Mouse (Mus musculus) ES-E14 (cell line): Measurements from ENCODE around the gene Llgl2. TPM values are rescaled to one million over a fixed set of nuclear protein-coding genes. Genes with fewer than 3 reads are reported as not detected.

Source experiments
- DNase-seq: peaks from one replicate; pipeline ENCODE4 v3.0.0-alpha.2; 2013; ENCODE audit warnings: low read depth, low spot score
- H3K27ac ChIP-seq: 2 replicates; pipeline ENCODE4 v1.5.1; 2012; ENCODE audit warnings: low read depth, mild to moderate bottlenecking, low read length, moderate library complexity, mixed read lengths; ENCODE audit not compliant: poor library complexity, insufficient read depth, severe bottlenecking
- H3K36me3 ChIP-seq: 2 replicates; pipeline ENCODE4 v1.6.1; 2012; ENCODE audit warnings: mild to moderate bottlenecking, low read length, moderate library complexity, mixed read lengths; ENCODE audit not compliant: control insufficient read depth, poor library complexity, insufficient read depth, severe bottlenecking
- H3K4me1 ChIP-seq, 2 experiments: fragments of 150-350 bp in 1 of 2; sonication (generic) in 1 of 2; 2 replicates each; pipeline ENCODE4 v1.6.1; 2012; ENCODE audit warnings: low read length in 2 of 2, mild to moderate bottlenecking in 1 of 2, mixed read lengths in 1 of 2; ENCODE audit not compliant: control insufficient read depth in 2 of 2, insufficient read depth in 2 of 2, poor library complexity in 1 of 2
- H3K4me3 ChIP-seq, 2 experiments: fragments of 150-350 bp in 1 of 2; sonication (generic) in 1 of 2; 2 replicates each; pipeline ENCODE4 v1.5.1; 2012; ENCODE audit warnings: low read length in 2 of 2, low read depth in 1 of 2, mild to moderate bottlenecking in 1 of 2, mixed read lengths in 1 of 2; ENCODE audit not compliant: insufficient read depth in 1 of 2, poor library complexity in 1 of 2, severe bottlenecking in 1 of 2
- H3K9ac ChIP-seq: 2 replicates; pipeline ENCODE4 v1.6.1; 2012; ENCODE audit warnings: low read depth, mild to moderate bottlenecking, low read length, mixed read lengths; ENCODE audit not compliant: poor library complexity, insufficient read depth, severe bottlenecking
- H3K9me3 ChIP-seq: fragments of 150-350 bp; sonication (generic); 2 replicates; pipeline ENCODE4 v1.6.1; 2012; ENCODE audit warnings: low read depth, mild to moderate bottlenecking, low read length; ENCODE audit not compliant: control insufficient read depth, insufficient read depth
- CHD2 ChIP-seq: IDR thresholded peaks from 2 replicates; pipeline ENCODE4 v1.6.1; 2014; ENCODE audit warnings: mild to moderate bottlenecking, low read depth, low read length, inconsistent platforms
- HCFC1 ChIP-seq: IDR thresholded peaks from 2 replicates; pipeline ENCODE4 v1.6.1; 2012; ENCODE audit warnings: low read length, inconsistent platforms, borderline replicate concordance; ENCODE audit not compliant: insufficient read depth
- MAFK ChIP-seq: IDR thresholded peaks from 2 replicates; pipeline ENCODE4 v1.6.1; 2014; ENCODE audit warnings: mild to moderate bottlenecking, low read depth, low read length, inconsistent platforms; ENCODE audit not compliant: insufficient read depth
- ZC3H11A ChIP-seq: IDR thresholded peaks from 2 replicates; pipeline ENCODE4 v1.6.1; 2012; ENCODE audit warnings: low read depth, mild to moderate bottlenecking, inconsistent platforms, low read length, borderline replicate concordance
- ZNF384 ChIP-seq: IDR thresholded peaks from 2 replicates; pipeline ENCODE4 v1.6.1; 2012; ENCODE audit warnings: low read depth, low read length, inconsistent platforms
- in situ Hi-C, 2 experiments: fragments of 600-800 bp; cut with MboI; formaldehyde crosslinking; loops; one replicate each; pipeline ENCODE4 v1.15.1; 2025; ENCODE audit warnings: low sequenced_read_pairs in 2 of 2, inconsistent platforms in 1 of 2; ENCODE audit not compliant: unreplicated experiment in 2 of 2
- total RNA-seq: library from RNA; depleted of rRNA; stranded (reverse); fragments of 300-350 nt; gene quantifications from 2 replicates; pipeline ENCODE4 v1.2.3, GENCODE M21; 2012

Llgl2 gene
- total RNA-seq, 1 experiment: 145 TPM

DNA sequence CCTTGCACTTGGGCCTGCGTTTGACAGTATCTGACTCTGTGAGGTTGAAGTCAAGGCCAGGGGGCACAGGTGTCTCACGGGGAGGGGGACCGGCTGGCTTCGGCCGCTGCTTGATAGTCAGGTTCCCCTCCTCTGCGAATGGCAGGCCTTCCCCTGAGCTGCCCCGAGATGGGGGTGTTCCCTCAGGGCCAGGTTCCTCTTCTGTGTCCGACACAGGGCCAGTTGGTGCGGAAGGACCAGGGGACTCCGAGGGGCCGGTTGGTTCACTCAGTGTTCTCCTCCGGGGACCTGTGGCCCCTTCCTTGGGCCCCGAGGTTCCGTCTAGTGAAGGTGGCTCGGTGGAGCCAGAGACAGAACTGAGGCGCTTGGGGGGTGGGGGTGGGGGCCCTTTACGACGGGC lies 22.9 kb upstream of the Llgl2 start:
- Histone ChIP-seq H3K4me3 (no peak overlapping the region), H3K4me1 (no peaks in the 10 kb centered on the region), H3K9ac (no peak overlapping the region), H3K36me3 (peaks cover 47% of the 10 kb centered on the region), H3K9me3 (no peaks in the 10 kb centered on the region), H3K27ac (no peak overlapping the region)
- in situ Hi-C loops: no loop called here
- no peak for DNase-seq
- TF ChIP-seq HCFC1 (no peak), CHD2 (no peak), ZNF384 (no peak), ZC3H11A (no peak), MAFK (no peak)

- peaks cover 0 to 3% of the 10 kb centered on the region in 2 experiments; a peak in 1 of 4 replicates for H3K4me1 ChIP-seq
- H3K9me3 ChIP-seq: no peaks in the 10 kb centered on the region
- H3K4me3 ChIP-seq: no peak overlapping the region
- in situ Hi-C loops: no loop called here
- TF ChIP-seq ZNF384: no peak
- no peak for TF ChIP-seq MAFK
- no peak for TF ChIP-seq HCFC1
- no peak for TF ChIP-seq ZC3H11A
- TF ChIP-seq CHD2: no peak
- DNase-seq: no peak
- H3K9ac ChIP-seq: no peak overlapping the region
- peaks cover 44% of the 10 kb centered on the region for H3K36me3 ChIP-seq
- no peak overlapping the region for H3K27ac ChIP-seq
These were observed 20.7 kb upstream of the Llgl2 start for GRCm38 (mm10) chr11:115803072-115803709.

DNA sequence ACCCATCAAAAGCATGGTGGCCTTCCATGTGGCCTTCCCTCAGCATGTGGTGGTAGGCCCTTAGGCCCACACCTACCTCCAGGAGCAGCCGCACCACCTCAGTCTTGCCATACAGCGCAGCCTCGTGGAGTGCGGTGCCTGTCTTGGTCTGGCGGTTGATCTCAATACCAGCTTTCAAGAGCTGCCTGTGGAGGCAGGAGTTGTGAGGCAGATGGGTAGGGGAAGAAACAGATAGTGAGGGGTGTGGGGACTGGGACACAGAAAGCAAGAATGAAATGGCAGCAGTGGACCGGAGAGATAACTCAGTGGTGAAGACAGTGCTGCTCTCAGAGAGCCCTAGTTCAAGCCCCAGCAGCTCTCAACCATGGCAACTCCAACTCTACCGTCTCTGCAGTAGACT lies 18.8 kb upstream of the Llgl2 start:
- Histone ChIP-seq H3K27ac (no peak overlapping the region), H3K36me3 (peaks cover 32% of the 10 kb centered on the region; the same call in 1 of the 2 replicates), H3K9me3 (no peaks in the 10 kb centered on the region), H3K4me3 (no peak overlapping the region), H3K9ac (no peak overlapping the region), H3K4me1 (peaks cover 3 to 20% of the 10 kb centered on the region in 2 experiments; a peak in 2 of 4 replicates)
- in situ Hi-C loops: no loop called here
- DNase-seq: no peak
- TF ChIP-seq HCFC1 (no peak), ZC3H11A (no peak), MAFK (no peak)

DNA sequence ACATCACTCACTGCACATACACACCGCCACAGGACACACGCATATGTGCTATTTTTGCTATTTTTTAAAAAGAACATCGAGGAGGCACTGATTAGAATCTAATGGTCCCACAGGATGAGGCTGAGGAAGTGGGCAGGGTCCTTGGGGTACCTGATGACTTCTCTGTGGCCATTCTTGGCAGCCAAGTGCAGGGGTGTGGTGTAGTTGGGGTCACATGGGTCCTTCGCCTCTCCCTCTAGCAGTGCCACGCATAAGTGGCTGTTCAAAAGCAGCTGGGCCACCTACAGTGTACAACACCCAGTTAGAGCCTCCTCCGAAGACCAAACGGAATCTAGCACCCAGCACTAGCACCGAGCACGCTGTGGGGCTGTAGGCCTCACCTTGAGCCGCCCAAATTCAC lies 17.7 kb upstream of the Llgl2 start:
- H3K36me3 ChIP-seq: peaks cover 32% of the 10 kb centered on the region; the same call in 1 of the 2 replicates
- DNase-seq: no peak

GRCm38 (mm10) chr11:115807306-115807705 lies 16.5 kb upstream of the Llgl2 start:
- Histone ChIP-seq H3K4me3 (no peak overlapping the region), H3K36me3 (peaks cover 26% of the 10 kb centered on the region; the same call in 1 of the 2 replicates), H3K9me3 (no peaks in the 10 kb centered on the region), H3K9ac (no peak overlapping the region), H3K4me1 (peaks cover 3 to 24% of the 10 kb centered on the region in 2 experiments; a peak in 2 of 4 replicates), H3K27ac (no peak overlapping the region)
- TF ChIP-seq MAFK (no peak), CHD2 (no peak), HCFC1 (no peak), ZC3H11A (no peak), ZNF384 (no peak)
- in situ Hi-C loops: no loop called here
- no peak for DNase-seq

More for the DNA sequence above, 17.7 kb upstream of the Llgl2 start:
- in situ Hi-C loops: no loop called here
- no peak overlapping the region for H3K27ac ChIP-seq
- no peaks in the 10 kb centered on the region for H3K9me3 ChIP-seq
- no peak overlapping the region for H3K9ac ChIP-seq
- peaks cover 3 to 24% of the 10 kb centered on the region in 2 experiments; a peak in 2 of 4 replicates for H3K4me1 ChIP-seq
- TF ChIP-seq HCFC1 (no peak), CHD2 (no peak), MAFK (no peak), ZC3H11A (no peak), ZNF384 (no peak)
- H3K4me3 ChIP-seq: no peak overlapping the region
